Mouse (Mus musculus): Measurements from ENCODE around the gene Gm11492.

Gm11492 gene
- long read RNA-seq, experiment 1: 0 reads
- long read RNA-seq, experiment 2: 0 reads

- intact Hi-C loops (cut with DNase I): no loop called here
Observed at GRCm38 (mm10) chr11:87566501-87566900, at the start of gene Gm11492. Gm11492 (plus strand) TSS chr11:87566653.

GRCm38 (mm10) chr11:87519260-87519659, 47.2 kb upstream of the Gm11492 start:
- intact Hi-C loops (cut with DNase I): no loop called here

GRCm38 (mm10) chr11:87523466-87523865, 43.0 kb upstream of the Gm11492 start:
- intact Hi-C loops (cut with DNase I): loop anchor here (5.0 kb wide), 1 partner anchor 96 kb away; no protein-coding TSS in a partner anchor

GRCm38 (mm10) chr11:87523967-87524366, 42.5 kb upstream of the Gm11492 start:
- intact Hi-C loops (cut with DNase I): loop anchor here (5.0 kb wide), 1 partner anchor 97 kb away; no protein-coding TSS in a partner anchor

- intact Hi-C loops (cut with DNase I): loop anchor here (5.0 kb wide), 1 partner anchor 97 kb away; no protein-coding TSS in a partner anchor
Observed at GRCm38 (mm10) chr11:87524780-87525179, 41.7 kb upstream of the Gm11492 start.

- intact Hi-C loops (cut with DNase I): no loop called here
Observed at GRCm38 (mm10) chr11:87527364-87527763, 39.1 kb upstream of the Gm11492 start.

GRCm38 (mm10) chr11:87527990-87528389, 38.5 kb upstream of the Gm11492 start:
- intact Hi-C loops (cut with DNase I): no loop called here

- intact Hi-C loops (cut with DNase I): no loop called here
Observed at GRCm38 (mm10) chr11:87531695-87532094, 34.8 kb upstream of the Gm11492 start.

- intact Hi-C loops (cut with DNase I): no loop called here
Observed at GRCm38 (mm10) chr11:87542285-87542684, 24.2 kb upstream of the Gm11492 start.

GRCm38 (mm10) chr11:87542906-87543305, 23.5 kb upstream of the Gm11492 start:
- intact Hi-C loops (cut with DNase I): no loop called here

- intact Hi-C loops (cut with DNase I): no loop called here
Observed at GRCm38 (mm10) chr11:87553342-87553741, 13.1 kb upstream of the Gm11492 start.

GRCm38 (mm10) chr11:87554386-87554785, 12.1 kb upstream of the Gm11492 start:
- intact Hi-C loops (cut with DNase I): no loop called here

GRCm38 (mm10) chr11:87555106-87555703, 11.2 kb upstream of the Gm11492 start:
- intact Hi-C loops (cut with DNase I): no loop called here

GRCm38 (mm10) chr11:87561208-87561607, 5.2 kb upstream of the Gm11492 start:
- intact Hi-C loops (cut with DNase I): no loop called here

- intact Hi-C loops (cut with DNase I): no loop called here
Observed at GRCm38 (mm10) chr11:87568255-87568953, 2.0 kb downstream of the Gm11492 start, which contains the start of gene Sept4. Sept4 (plus strand) TSS chr11:87568903.

- intact Hi-C loops (cut with DNase I): no loop called here
Observed at GRCm38 (mm10) chr11:87570743-87571142, 4.3 kb downstream of the Gm11492 start.

- intact Hi-C loops (cut with DNase I): no loop called here
Observed at GRCm38 (mm10) chr11:87571361-87571950, 5.0 kb downstream of the Gm11492 start.

GRCm38 (mm10) chr11:87573751-87574150, 7.3 kb downstream of the Gm11492 start:
- intact Hi-C loops (cut with DNase I): no loop called here

GRCm38 (mm10) chr11:87574520-87575180, 8.2 kb downstream of the Gm11492 start:
- intact Hi-C loops (cut with DNase I): no loop called here

GRCm38 (mm10) chr11:87577601-87578248, 11.3 kb downstream of the Gm11492 start:
- intact Hi-C loops (cut with DNase I): no loop called here

Data from adrenal gland (tissue).